Mouse (Mus musculus): ENCODE measurements around the gene Pde2a. TPM values are rescaled to one million over a fixed set of nuclear protein-coding genes. Genes with fewer than 3 reads are reported as not detected.

The Pde2a gene
- total and polyA plus RNA-seq, 2 experiments from 2014 or later = 33.8 to 53.9 TPM

DNA sequence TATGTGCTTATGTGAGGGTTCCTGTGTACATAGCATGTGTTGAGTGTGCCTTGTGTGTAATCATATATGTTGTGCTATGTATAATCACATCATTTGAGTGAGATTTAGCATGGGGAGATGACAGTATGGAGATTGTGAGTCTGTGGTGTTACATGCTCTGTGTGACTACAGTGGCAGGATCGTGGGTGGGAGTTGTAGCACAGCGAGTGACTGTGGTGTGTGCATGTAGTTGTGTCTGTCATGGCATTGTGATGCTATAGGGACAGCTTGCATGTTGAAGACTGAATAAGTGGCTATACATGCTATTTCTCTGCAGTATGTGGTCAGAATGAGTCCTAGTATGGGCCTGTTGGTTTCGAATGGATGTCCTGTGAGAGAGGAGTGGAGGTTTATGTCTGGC, 31.2 kb downstream of the Pde2a start:
- Histone ChIP-seq H3K9ac (replicated peaks; ENCODE audit: low read length, poor library complexity, severe bottlenecking) (no peak overlapping the region), H3K4me3 (ENCODE audit: low read depth, low read length) (no peak overlapping the region), H3K4me2 (ENCODE audit: low read depth, low read length, poor library complexity, severe bottlenecking) (peak overlapping the region; percentile 99), H3K27me3 (ENCODE audit: insufficient read depth, low read length) (0 out of 2 replicates have a peak, but pooled peaks cover 5% of the 10 kb centered on the region), H3K27ac (ENCODE audit: low read depth, low read length) (no peak overlapping the region), H3K9me3 (ENCODE audit: low read length) (no peaks in the 10 kb centered on the region), H3K4me1 (ENCODE audit: insufficient read depth, low read length) (no peaks in the 10 kb centered on the region), H3K36me3 (ENCODE audit: insufficient read depth, low read length) (no peaks in the 10 kb centered on the region)
- no peak for DNase-seq (ENCODE audit: low spot score)
- no peak for TF ChIP-seq CTCF (IDR thresholded peaks at IDR 0.05)
- 86% methylated on average over 3 of the region's 3 CpGs for WGBS
- no peak for ATAC-seq (ENCODE audit: low FRiP score)

DNA sequence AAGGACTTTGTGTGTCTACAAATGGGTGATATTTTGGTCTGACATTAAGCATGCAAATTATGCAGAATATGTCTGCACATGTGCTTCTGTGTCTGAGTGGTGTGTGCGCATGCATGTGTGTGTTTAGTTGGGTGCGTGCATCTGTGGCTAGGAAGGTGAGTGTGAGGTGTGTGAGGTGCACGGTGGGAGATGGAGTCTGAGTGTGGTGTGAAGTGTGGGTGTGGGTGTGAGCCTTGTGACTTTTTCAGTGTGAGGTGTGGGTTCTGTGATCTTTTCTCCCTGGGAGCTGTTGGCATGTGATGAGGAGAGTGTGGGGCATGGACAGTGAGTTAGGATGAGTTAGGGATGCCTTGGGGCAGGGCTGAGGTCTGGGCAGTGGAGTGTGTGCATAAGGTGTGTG, 31.8 kb downstream of the Pde2a start:
- TF ChIP-seq CTCF (IDR thresholded peaks at IDR 0.05) = no peak
- Histone ChIP-seq H3K4me2 (ENCODE audit: low read depth, low read length, poor library complexity, severe bottlenecking) (peak overlapping the region; percentile 99; the same call in 1 of the 2 replicates), H3K4me1 (ENCODE audit: insufficient read depth, low read length) (no peaks in the 10 kb centered on the region), H3K27ac (ENCODE audit: low read depth, low read length) (no peak overlapping the region), H3K27me3 (ENCODE audit: insufficient read depth, low read length) (0 out of 2 replicates have a peak, but pooled peaks cover 5% of the 10 kb centered on the region), H3K4me3 (ENCODE audit: low read depth, low read length) (no peak overlapping the region), H3K9ac (replicated peaks; ENCODE audit: low read length, poor library complexity, severe bottlenecking) (no peak overlapping the region), H3K36me3 (ENCODE audit: insufficient read depth, low read length) (no peaks in the 10 kb centered on the region), H3K9me3 (ENCODE audit: low read length) (no peaks in the 10 kb centered on the region)
- WGBS = 90% methylated on average over 3 of the region's 3 CpGs
- ATAC-seq (ENCODE audit: low FRiP score) (no peak), DNase-seq (ENCODE audit: low spot score) (no peak)

DNA sequence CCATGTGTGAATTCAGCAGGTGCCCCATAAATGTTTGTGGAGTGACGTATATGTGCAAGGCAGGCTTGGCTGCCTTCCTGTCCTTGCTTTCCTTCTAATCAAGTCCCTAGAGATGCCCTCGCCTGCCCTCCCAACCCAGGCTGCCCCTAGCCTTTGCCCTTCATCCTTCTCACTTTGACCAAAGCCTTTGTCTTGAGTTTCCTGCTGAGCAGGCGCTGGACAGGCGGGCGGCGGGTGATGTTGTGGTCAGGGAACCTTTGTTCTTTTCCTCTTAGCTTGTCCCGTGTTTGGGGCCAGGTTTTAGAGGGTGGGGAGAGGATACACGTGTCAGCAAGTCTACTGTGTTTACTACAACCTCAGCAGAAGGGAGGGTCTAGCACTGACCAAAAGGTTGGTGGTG, 32.2 kb downstream of the Pde2a start:
- H3K9ac ChIP-seq (replicated peaks; ENCODE audit: low read length, poor library complexity, severe bottlenecking) = no peak overlapping the region
- no peak overlapping the region for H3K27ac ChIP-seq (ENCODE audit: low read depth, low read length)
- 27% methylated on average over 8 of the region's 8 CpGs for WGBS
- H3K4me3 ChIP-seq (ENCODE audit: low read depth, low read length) = no peak overlapping the region
- no peak for DNase-seq (ENCODE audit: low spot score)
- 0 out of 2 replicates have a peak, but pooled peaks cover 5% of the 10 kb centered on the region for H3K27me3 ChIP-seq (ENCODE audit: insufficient read depth, low read length)
- ATAC-seq (ENCODE audit: low FRiP score) = no peak
- no peak overlapping the region for H3K4me2 ChIP-seq (ENCODE audit: low read depth, low read length, poor library complexity, severe bottlenecking)
- no peak for TF ChIP-seq CTCF (IDR thresholded peaks at IDR 0.05)
- H3K9me3 ChIP-seq (ENCODE audit: low read length) = no peaks in the 10 kb centered on the region
- no peaks in the 10 kb centered on the region for H3K36me3 ChIP-seq (ENCODE audit: insufficient read depth, low read length)
- H3K4me1 ChIP-seq (ENCODE audit: insufficient read depth, low read length) = no peaks in the 10 kb centered on the region

DNA sequence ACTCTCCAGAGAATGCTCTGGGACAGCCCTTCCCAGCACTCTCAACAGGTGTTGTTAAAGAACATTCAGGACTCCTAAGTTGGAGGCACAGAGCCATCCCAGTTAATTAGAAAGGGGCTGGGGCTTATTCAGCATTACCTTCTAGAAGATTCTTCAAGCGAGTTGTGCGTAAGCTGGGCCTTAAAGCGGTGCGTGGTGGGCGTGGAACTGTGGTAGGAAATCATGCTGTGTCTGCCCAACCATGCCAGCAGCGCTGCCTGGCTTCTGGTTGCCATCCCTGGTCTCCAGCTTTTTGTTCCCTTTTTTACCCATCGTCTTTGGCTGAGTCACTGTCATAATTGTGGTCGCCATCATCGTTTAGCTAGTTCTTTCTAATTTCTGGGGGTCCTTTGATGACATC, 33.0 kb downstream of the Pde2a start:
- 0 out of 2 replicates have a peak, but pooled peaks cover 5% of the 10 kb centered on the region for H3K27me3 ChIP-seq (ENCODE audit: insufficient read depth, low read length)
- no peaks in the 10 kb centered on the region for H3K4me1 ChIP-seq (ENCODE audit: insufficient read depth, low read length)
- ATAC-seq (ENCODE audit: low FRiP score) = no peak
- no peak overlapping the region for H3K4me2 ChIP-seq (ENCODE audit: low read depth, low read length, poor library complexity, severe bottlenecking)
- H3K36me3 ChIP-seq (ENCODE audit: insufficient read depth, low read length) = no peaks in the 10 kb centered on the region
- no peak for TF ChIP-seq CTCF (IDR thresholded peaks at IDR 0.05)
- no peak overlapping the region for H3K4me3 ChIP-seq (ENCODE audit: low read depth, low read length)
- no peaks in the 10 kb centered on the region for H3K9me3 ChIP-seq (ENCODE audit: low read length)
- WGBS = 90% methylated on average over 9 of the region's 9 CpGs
- H3K27ac ChIP-seq (ENCODE audit: low read depth, low read length) = no peak overlapping the region
- no peak overlapping the region for H3K9ac ChIP-seq (replicated peaks; ENCODE audit: low read length, poor library complexity, severe bottlenecking)
- no peak for DNase-seq (ENCODE audit: low spot score)

DNA sequence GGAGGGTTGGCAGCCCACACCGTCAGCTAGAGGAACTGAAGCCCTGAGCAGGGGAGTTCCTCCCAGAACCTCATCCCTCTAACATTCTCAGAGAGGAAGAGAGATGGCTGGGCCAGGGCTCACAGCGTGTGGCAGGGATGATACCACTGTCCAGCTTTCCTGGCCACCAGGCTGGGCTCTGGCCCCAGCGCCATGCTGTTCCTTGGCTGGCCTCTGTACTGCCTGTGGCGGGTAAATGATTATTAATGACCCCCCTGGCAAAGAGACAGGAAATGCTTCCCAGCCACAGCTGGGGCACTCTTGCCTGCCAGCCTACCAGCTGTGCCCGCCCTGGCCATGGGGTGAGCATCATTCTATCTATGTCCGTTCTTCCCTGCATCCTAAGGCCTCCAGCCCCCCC, 33.6 kb downstream of the Pde2a start:
- H3K36me3 ChIP-seq (ENCODE audit: insufficient read depth, low read length) = no peaks in the 10 kb centered on the region
- ATAC-seq (ENCODE audit: low FRiP score) (no peak), DNase-seq (ENCODE audit: low spot score) (peak; percentile 49)
- 0 out of 2 replicates have a peak, but pooled peaks cover 5% of the 10 kb centered on the region for H3K27me3 ChIP-seq (ENCODE audit: insufficient read depth, low read length)
- H3K4me2 ChIP-seq (ENCODE audit: low read depth, low read length, poor library complexity, severe bottlenecking) = no peak overlapping the region
- no peak overlapping the region for H3K27ac ChIP-seq (ENCODE audit: low read depth, low read length)
- no peaks in the 10 kb centered on the region for H3K9me3 ChIP-seq (ENCODE audit: low read length)
- no peak overlapping the region for H3K4me3 ChIP-seq (ENCODE audit: low read depth, low read length)
- no peak overlapping the region for H3K9ac ChIP-seq (replicated peaks; ENCODE audit: low read length, poor library complexity, severe bottlenecking)
- 85% methylated on average over 6 of the region's 6 CpGs for WGBS
- no peak for TF ChIP-seq CTCF (IDR thresholded peaks at IDR 0.05)
- H3K4me1 ChIP-seq (ENCODE audit: insufficient read depth, low read length) = no peaks in the 10 kb centered on the region

DNA sequence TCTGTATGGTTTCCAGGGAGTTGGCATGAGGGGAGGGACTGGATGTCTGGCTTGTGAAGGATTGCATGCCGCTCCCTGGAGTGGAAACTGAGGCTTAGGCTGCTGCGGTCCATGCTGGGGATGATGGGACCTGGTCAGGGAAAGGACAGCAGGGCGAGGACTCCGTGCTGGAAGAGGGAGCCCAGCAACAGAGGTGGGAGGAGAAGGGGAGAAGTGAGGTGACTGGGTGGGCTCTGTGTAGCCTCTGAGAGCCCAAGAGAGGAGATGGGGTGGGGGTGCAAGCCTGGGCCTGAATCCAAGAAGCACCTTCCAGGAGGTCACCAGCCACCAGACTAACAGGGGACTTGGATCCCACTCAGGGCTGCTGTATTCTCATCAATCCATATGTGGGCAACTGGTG, 34.8 kb downstream of the Pde2a start:
- DNase-seq (ENCODE audit: low spot score) = no peak
- H3K9me3 ChIP-seq (ENCODE audit: low read length) = no peaks in the 10 kb centered on the region
- H3K27me3 ChIP-seq (ENCODE audit: insufficient read depth, low read length) = 0 out of 2 replicates have a peak, but pooled peaks cover 5% of the 10 kb centered on the region
- WGBS = 64% methylated on average over 4 of the region's 4 CpGs
- no peak overlapping the region for H3K27ac ChIP-seq (ENCODE audit: low read depth, low read length)
- no peak overlapping the region for H3K4me2 ChIP-seq (ENCODE audit: low read depth, low read length, poor library complexity, severe bottlenecking)
- H3K9ac ChIP-seq (replicated peaks; ENCODE audit: low read length, poor library complexity, severe bottlenecking) = no peak overlapping the region
- H3K4me1 ChIP-seq (ENCODE audit: insufficient read depth, low read length) = no peaks in the 10 kb centered on the region
- no peaks in the 10 kb centered on the region for H3K36me3 ChIP-seq (ENCODE audit: insufficient read depth, low read length)
- TF ChIP-seq CTCF (IDR thresholded peaks at IDR 0.05) = no peak
- no peak overlapping the region for H3K4me3 ChIP-seq (ENCODE audit: low read depth, low read length)
- no peak for ATAC-seq (ENCODE audit: low FRiP score)

Data from midbrain, postnatal 0 days (tissue).